Mouse (Mus musculus) urinary bladder, postnatal 25 days (tissue): Measurements from ENCODE around the gene Wnt10a.
"Not testable (repeated sequence)": the region's sequence is repeated elsewhere in the genome, so short reads cannot be mapped to it uniquely, and the experiment has no call there.

ENCODE experiments used
- DNase-seq: peaks from one replicate; pipeline ENCODE4 v3.0.0; 2022; ENCODE audit warnings: low spot score

The Wnt10a gene

GRCm38 (mm10) chr1:74816612-74817199, 25.4 kb downstream of the Wnt10a start:
- peak; percentile 85 for DNase-seq

GRCm38 (mm10) chr1:74817219-74817618, 25.9 kb downstream of the Wnt10a start:
- no peak for DNase-seq

DNA sequence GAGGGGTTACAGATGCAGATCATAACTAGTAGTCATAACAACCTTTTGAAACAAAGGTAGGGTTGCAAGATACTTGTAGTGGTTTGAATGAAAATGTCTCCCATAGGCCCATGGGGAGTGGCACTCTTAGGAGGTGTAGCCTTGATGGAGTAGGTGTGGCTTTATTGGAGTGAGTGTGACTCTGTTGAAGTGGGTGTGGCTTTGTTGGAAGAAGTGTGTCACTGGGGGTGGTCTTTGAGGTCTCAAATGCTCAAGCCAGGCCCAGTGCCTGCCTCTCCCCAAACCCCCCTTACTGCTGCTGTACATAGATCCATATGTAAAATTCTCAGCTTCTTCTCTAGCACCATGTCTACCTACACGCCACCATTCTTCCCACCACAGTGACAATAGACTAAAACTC, 27.2 kb downstream of the Wnt10a start:
- no peak for DNase-seq

- not testable (repeated sequence) for DNase-seq
These were observed 32.3 kb downstream of the Wnt10a start for GRCm38 (mm10) chr1:74823598-74823997.

DNA sequence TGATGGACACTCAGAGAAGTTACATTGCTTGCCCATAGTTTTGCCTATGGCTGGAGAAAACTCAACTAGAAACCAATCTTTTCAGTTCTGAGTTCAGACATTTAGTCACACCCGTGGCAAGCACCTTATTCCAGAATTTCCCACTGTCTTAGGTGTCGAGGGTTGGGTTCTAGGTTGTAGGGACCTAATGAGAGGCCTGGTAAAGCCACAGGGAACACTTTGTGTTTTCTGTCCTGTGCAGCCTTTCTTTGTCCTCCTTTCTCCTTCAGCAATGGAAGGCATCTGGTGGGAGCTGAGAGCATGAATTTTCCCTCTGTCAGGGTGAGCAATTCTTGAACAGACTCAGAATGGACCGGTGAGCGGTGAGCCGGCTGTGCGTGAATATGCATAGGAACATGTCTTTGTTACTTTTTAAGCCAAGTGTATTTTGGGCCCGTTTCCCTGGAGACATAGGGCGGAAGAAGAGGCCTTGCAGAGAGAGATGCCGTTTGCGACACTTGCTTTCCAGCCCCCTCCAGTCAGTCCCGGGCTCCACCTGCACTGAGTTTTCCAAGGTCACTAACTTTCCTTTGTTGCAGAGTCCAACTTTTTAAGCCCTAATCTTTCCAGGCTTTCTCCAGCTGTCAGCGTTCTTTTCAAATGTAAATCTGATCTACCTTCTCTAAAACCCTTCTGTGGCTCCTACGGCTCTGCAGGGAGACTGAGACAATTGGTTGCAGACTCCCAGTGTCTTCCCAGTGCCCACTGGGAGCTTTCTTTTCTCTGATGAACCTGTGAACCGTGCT, 33.4 kb downstream of the Wnt10a start:
- DNase-seq: no peak

DNA sequence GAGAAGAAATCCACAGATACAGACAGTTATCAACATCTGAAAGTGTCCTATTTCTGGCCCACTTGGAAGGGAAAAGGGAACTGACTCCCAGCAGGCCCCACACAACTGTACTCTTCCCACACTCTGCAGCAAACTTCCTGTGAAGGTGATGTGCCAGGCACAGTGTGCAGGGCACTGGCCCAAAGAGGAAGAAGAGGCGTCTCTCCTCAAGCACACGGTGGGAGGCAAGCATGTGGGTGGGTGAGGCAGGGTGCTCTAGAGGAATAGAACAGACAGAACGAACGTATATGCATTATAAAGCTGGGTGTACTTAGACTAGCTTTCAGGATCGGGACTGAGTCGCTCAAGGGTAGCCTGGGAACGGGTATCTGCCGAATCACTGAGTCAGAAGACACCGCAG, 38.7 kb downstream of the Wnt10a start:
- DNase-seq: no peak

- no peak for DNase-seq
These were observed 41.9 kb downstream of the Wnt10a start for GRCm38 (mm10) chr1:74833255-74833654.

DNA sequence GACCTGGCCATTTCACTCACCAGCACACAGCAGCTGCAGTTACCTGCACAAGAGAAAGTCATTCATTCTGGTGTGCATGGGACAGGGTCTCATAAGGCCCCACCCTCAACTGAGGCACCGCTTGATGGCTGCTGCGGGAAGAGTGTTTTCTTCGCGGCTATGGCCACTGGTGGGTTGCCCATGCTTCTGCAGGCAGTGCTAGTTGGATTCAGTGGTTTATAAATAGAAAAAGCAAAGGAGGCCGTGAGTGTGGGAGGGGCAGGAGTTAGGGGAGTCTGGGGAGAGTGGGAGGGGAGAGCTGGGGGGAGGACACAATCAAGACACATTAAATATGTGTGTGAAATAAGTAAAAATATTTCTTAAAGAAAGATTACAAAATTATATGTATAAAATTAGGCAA, 51.8 kb downstream of the Wnt10a start:
- no peak for DNase-seq

DNA sequence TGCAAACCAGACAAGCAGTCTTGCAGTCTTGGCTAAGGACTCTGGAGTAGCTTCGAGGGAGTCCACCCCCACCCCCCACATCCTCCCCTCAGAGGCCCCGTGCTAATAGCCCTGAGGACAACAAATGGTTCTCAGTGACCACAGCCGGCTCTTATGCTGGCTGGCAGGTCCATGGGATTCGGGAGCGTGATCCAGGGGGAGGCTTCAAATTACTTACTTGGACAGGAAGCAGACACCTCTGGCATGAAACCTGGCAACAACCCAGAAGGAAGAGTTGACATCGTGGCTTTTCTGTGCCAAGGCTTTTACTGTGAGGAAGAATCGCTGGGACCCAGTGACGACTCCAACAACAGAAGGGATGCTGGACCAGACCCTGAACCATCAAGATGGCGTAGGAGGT, 55.0 kb downstream of the Wnt10a start:
- DNase-seq: no peak

DNA sequence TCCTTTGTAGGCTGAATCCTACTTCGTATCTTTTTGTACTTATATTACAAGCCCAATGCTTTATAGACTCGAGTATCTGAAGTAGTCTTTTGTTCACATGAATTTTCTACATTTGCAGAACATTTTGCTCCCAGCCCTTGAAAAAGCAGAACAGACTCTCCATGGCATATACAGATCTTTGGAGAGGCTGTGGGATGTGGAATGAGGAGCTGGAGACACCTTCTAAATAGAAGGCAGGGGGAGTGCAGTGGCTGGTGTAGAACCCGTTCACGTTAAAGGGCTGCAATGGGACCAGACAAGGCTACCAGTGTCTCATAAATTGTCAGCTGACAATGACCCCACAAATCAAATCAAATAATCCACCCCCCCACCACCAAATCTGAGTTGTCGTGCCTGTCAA, 57.6 kb downstream of the Wnt10a start:
- no peak for DNase-seq

DNA sequence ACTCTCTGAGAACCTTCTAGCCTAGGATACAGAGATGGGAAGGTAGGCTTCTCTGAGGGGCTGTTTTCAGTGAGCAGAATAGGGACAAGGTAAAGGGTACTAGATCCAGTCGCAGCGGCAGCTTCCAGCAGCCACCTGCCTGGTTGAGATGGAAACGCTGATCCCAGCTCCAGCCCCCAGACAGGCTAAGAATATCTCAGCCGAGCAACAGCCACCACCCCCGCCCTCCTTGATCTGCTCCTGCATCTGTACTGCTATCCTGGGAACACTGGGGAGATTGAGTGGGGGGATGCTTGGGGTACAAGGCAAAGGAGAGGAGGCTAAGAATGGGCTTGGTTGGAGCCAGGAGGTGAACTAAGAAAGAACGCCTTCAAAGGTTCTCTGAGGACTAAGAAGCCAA, 58.9 kb downstream of the Wnt10a start:
- no peak for DNase-seq

GRCm38 (mm10) chr1:74851001-74851775, 59.9 kb downstream of the Wnt10a start:
- DNase-seq: no peak
